Mouse (Mus musculus) CD4-positive, CD25-positive, alpha-beta regulatory T cell, adult 9 weeks (primary cell): ENCODE results near the gene Ppp6c. TPM values are rescaled to one million over a fixed set of nuclear protein-coding genes. Genes with fewer than 3 reads are reported as not detected.

Source experiments
- polyA plus RNA-seq: library from polyadenylated mRNA; unstranded; fragments of 100-300 nt; shearing (Covaris generic); gene quantifications from one replicate; pipeline ENCODE4 v1.2.1, GENCODE M21; 2017

Gene Ppp6c
- 151 TPM for polyA plus RNA-seq

GRCm38 (mm10) chr2:39226019-39226640 is at the start of gene Ppp6c:
Gene Ppp6c, minus strand, starts transcription at chr2:39226451.

GRCm38 (mm10) chr2:39190561-39191056 is 35.6 kb downstream of the Ppp6c start, which contains the start of gene Scai:
Gene Scai, minus strand, starts transcription at chr2:39190734.

Other genes with a start within 250 kb of the Ppp6c start
- 1.2 TPM for gene Wdr38, start 229.0 kb downstream of the Ppp6c start, polyA plus RNA-seq
- 232 TPM for gene Arpc5l, start 221.1 kb downstream of the Ppp6c start, polyA plus RNA-seq
- gene Rpl35, start 220.8 kb downstream of the Ppp6c start, polyA plus RNA-seq = 617 TPM
- 45.0 TPM for gene Golga1, start 160.9 kb downstream of the Ppp6c start, polyA plus RNA-seq
- gene Scai, start 35.7 kb downstream of the Ppp6c start, polyA plus RNA-seq = 17.7 TPM